Mouse (Mus musculus): Measurements from ENCODE around the gene Slco2a1. TPM values are rescaled to one million over a fixed set of nuclear protein-coding genes. Genes with fewer than 3 reads are reported as not detected.

The Slco2a1 gene
- 10.2 and 15.1 TPM in 2 replicates for total RNA-seq (2014; rRNA removed; ENCODE audit: low replicate concordance)
- 5.2 and 5.7 TPM in 2 replicates for polyA plus RNA-seq (2015; fragmentation: Nextera tagmentation; extraction: Ambion mirVana)

- Histone ChIP-seq H3K27ac (ENCODE audit: low read depth) (no peak within 1 kb of the TSS), H3K27me3 (ENCODE audit: control insufficient read depth, insufficient read depth, low read length) (no peaks in the 10 kb centered on the region), H3K4me1 (ENCODE audit: control insufficient read depth, insufficient read depth) (peaks cover 20% of the 10 kb centered on the region), H3K4me3 (ENCODE audit: low read depth, low read length) (no peak within 1 kb of the TSS), H3K36me3 (replicated peaks; ENCODE audit: control insufficient read depth, insufficient read depth, low read length) (no peaks in the 10 kb centered on the region), H3K9me3 (replicated peaks; ENCODE audit: control insufficient read depth, low read length) (no peaks in the 10 kb centered on the region), H3K9ac (replicated peaks; ENCODE audit: low read depth, low read length) (no peak within 1 kb of the TSS), H3K4me2 (ENCODE audit: low read depth, low read length) (no peak within 1 kb of the TSS)
- 79% methylated on average over 8 of the region's 8 CpGs for WGBS
- TF ChIP-seq EP300 (IDR thresholded peaks at IDR 0.05; ENCODE audit: low read depth) = no peak
- TF ChIP-seq CTCF (IDR thresholded peaks at IDR 0.05; ENCODE audit: low read depth) = no peak
- ATAC-seq (ENCODE audit: insufficient read depth, low read depth) = no peak
- no peak for DNase-seq (ENCODE audit: low spot score)
These were observed at the start of gene Slco2a1 for GRCm38 (mm10) chr9:102988462-102988861. Gene Slco2a1 (plus strand): TSS chr9:102988712.

GRCm38 (mm10) chr9:102942221-102942620 is 46.3 kb upstream of the Slco2a1 start:
- TF ChIP-seq EP300 (IDR thresholded peaks at IDR 0.05; ENCODE audit: low read depth) (no peak), CTCF (IDR thresholded peaks at IDR 0.05; ENCODE audit: low read depth) (no peak)
- Histone ChIP-seq H3K9me3 (replicated peaks; ENCODE audit: control insufficient read depth, low read length) (no peaks in the 10 kb centered on the region), H3K9ac (replicated peaks; ENCODE audit: low read depth, low read length) (no peak overlapping the region), H3K27me3 (ENCODE audit: control insufficient read depth, insufficient read depth, low read length) (no peaks in the 10 kb centered on the region), H3K4me2 (ENCODE audit: low read depth, low read length) (no peak overlapping the region), H3K4me3 (ENCODE audit: low read depth, low read length) (no peak overlapping the region), H3K4me1 (ENCODE audit: control insufficient read depth, insufficient read depth) (no peaks in the 10 kb centered on the region), H3K27ac (ENCODE audit: low read depth) (no peak overlapping the region), H3K36me3 (replicated peaks; ENCODE audit: control insufficient read depth, insufficient read depth, low read length) (no peaks in the 10 kb centered on the region)
- DNase-seq (ENCODE audit: low spot score) (no peak), ATAC-seq (ENCODE audit: insufficient read depth, low read depth) (no peak)
- WGBS = 65% methylated on average over 4 of the region's 4 CpGs

DNA sequence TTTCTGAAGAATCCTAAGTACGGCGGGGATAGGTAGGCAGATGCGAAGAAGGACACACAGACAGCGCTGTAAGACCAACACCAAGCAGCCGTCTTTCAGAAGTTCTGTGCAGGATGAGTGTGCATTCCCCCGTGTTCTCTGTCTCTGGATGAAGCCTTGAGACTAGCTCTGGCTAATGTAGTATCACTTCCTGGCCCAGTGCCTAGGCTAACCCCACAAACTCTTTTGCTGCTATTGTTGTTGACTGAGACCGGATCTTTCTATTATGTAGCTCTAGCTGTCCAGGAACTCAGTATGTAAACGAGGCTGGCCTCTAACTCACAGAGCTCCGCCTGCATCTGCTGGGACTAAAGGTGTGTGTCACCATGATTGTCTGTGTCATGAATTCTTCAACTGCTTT is 43.6 kb upstream of the Slco2a1 start:
- Histone ChIP-seq H3K9ac (replicated peaks; ENCODE audit: low read depth, low read length) (no peak overlapping the region), H3K9me3 (replicated peaks; ENCODE audit: control insufficient read depth, low read length) (no peaks in the 10 kb centered on the region), H3K4me1 (ENCODE audit: control insufficient read depth, insufficient read depth) (no peaks in the 10 kb centered on the region), H3K27ac (ENCODE audit: low read depth) (no peak overlapping the region), H3K27me3 (ENCODE audit: control insufficient read depth, insufficient read depth, low read length) (no peaks in the 10 kb centered on the region), H3K36me3 (replicated peaks; ENCODE audit: control insufficient read depth, insufficient read depth, low read length) (no peaks in the 10 kb centered on the region), H3K4me2 (ENCODE audit: low read depth, low read length) (no peak overlapping the region), H3K4me3 (ENCODE audit: low read depth, low read length) (no peak overlapping the region)
- ATAC-seq (ENCODE audit: insufficient read depth, low read depth) (no peak), DNase-seq (ENCODE audit: low spot score) (no peak)
- TF ChIP-seq CTCF (IDR thresholded peaks at IDR 0.05; ENCODE audit: low read depth) (no peak), EP300 (IDR thresholded peaks at IDR 0.05; ENCODE audit: low read depth) (no peak)
- 82% methylated on average over 9 of the region's 9 CpGs for WGBS

DNA sequence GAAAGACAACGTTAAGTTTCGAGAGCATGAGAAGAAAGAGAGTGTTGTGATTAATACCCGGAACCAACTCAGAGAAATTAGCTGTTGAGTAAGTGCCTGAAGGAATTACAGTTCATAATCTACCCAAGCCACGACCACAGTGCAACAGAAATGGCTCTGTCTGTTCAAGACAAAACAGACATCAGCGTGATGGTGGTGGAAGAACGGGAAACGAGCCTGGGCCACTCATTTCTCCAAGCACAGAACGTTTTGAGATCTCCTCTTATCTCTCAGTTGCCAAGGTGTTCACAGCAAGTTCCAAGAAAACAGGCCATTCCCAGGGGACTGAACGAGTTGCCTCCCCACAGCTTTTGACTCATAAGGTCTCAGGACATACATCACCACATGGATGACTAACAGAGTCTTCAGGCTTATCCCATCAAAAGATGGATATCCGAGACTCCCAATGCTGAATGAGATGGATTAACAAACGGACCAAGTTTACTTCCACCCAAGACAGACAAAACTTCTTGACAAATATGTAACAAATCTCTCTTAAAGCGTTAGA is 42.0 kb upstream of the Slco2a1 start:
- no peaks in the 10 kb centered on the region for H3K4me1 ChIP-seq (ENCODE audit: control insufficient read depth, insufficient read depth)
- no peak overlapping the region for H3K9ac ChIP-seq (replicated peaks; ENCODE audit: low read depth, low read length)
- 69% methylated on average over 12 of the region's 12 CpGs for WGBS
- no peaks in the 10 kb centered on the region for H3K9me3 ChIP-seq (replicated peaks; ENCODE audit: control insufficient read depth, low read length)
- ATAC-seq (ENCODE audit: insufficient read depth, low read depth) = no peak
- no peak for DNase-seq (ENCODE audit: low spot score)
- no peak overlapping the region for H3K27ac ChIP-seq (ENCODE audit: low read depth)
- H3K27me3 ChIP-seq (ENCODE audit: control insufficient read depth, insufficient read depth, low read length) = no peaks in the 10 kb centered on the region
- no peak overlapping the region for H3K4me3 ChIP-seq (ENCODE audit: low read depth, low read length)
- H3K4me2 ChIP-seq (ENCODE audit: low read depth, low read length) = no peak overlapping the region
- TF ChIP-seq EP300 (IDR thresholded peaks at IDR 0.05; ENCODE audit: low read depth) = no peak
- no peak for TF ChIP-seq CTCF (IDR thresholded peaks at IDR 0.05; ENCODE audit: low read depth)
- no peaks in the 10 kb centered on the region for H3K36me3 ChIP-seq (replicated peaks; ENCODE audit: control insufficient read depth, insufficient read depth, low read length)

- no peaks in the 10 kb centered on the region for H3K36me3 ChIP-seq (replicated peaks; ENCODE audit: control insufficient read depth, insufficient read depth, low read length)
- H3K9me3 ChIP-seq (replicated peaks; ENCODE audit: control insufficient read depth, low read length) = no peaks in the 10 kb centered on the region
- DNase-seq (ENCODE audit: low spot score) = no peak
- WGBS = 72% methylated on average over 5 of the region's 5 CpGs
- no peak overlapping the region for H3K27ac ChIP-seq (ENCODE audit: low read depth)
- no peak for TF ChIP-seq EP300 (IDR thresholded peaks at IDR 0.05; ENCODE audit: low read depth)
- H3K9ac ChIP-seq (replicated peaks; ENCODE audit: low read depth, low read length) = no peak overlapping the region
- H3K4me1 ChIP-seq (ENCODE audit: control insufficient read depth, insufficient read depth) = no peaks in the 10 kb centered on the region
- no peak overlapping the region for H3K4me3 ChIP-seq (ENCODE audit: low read depth, low read length)
- H3K4me2 ChIP-seq (ENCODE audit: low read depth, low read length) = no peak overlapping the region
- ATAC-seq (ENCODE audit: insufficient read depth, low read depth) = no peak
- no peaks in the 10 kb centered on the region for H3K27me3 ChIP-seq (ENCODE audit: control insufficient read depth, insufficient read depth, low read length)
These were observed 39.8 kb upstream of the Slco2a1 start for GRCm38 (mm10) chr9:102948706-102949105.

Measured in heart, postnatal 0 days (tissue).